Mouse (Mus musculus): Measurements from ENCODE around the gene Gm20075. TPM values are rescaled to one million over a fixed set of nuclear protein-coding genes. Genes with fewer than 3 reads are reported as not detected.

The Gm20075 gene
- total RNA-seq (2023) = 7.6 TPM

DNA sequence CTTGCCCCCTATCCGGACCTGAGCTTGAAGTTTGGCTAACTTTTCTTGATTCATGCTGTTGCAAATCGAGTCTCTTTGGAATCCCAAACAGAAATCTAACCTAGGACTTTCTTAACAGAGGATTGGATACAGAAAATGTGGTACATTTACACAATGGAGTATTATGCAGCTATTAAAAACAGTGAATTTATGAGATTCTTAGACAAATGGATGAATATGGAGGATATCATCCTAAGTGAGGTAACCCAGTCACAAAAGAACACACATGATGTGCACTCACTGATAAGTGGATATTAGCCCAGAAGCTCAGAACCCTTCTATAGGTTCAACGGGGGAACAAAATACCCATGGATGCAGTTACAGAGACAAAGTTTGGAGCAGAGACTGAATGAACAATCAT is at the start of gene Gm20075:
Gene Gm20075 (minus strand): TSS at position 101 of the 400 bp plus-strand sequence.

GRCm38 (mm10) chr13:96081754-96082153 is 578 bp upstream of the Gm20075 start, which contains the start of gene Gm17190:
TSS of gene Gm17190 (plus strand) at chr13:96082054.

Other genes with a start within 250 kb of the Gm20075 start
- 64.9 TPM for gene Iqgap2, start 189.5 kb downstream of the Gm20075 start, total RNA-seq (2023)
- gene Gm17190, start 678 bp upstream of the Gm20075 start, total RNA-seq (2023) = not detected
- 1.1 TPM for gene Sv2c, start 51.2 kb upstream of the Gm20075 start, total RNA-seq (2023)